Mouse (Mus musculus): ENCODE results near the gene Kcnn3.

GRCm38 (mm10) chr3:89623531-89623930 lies 103.6 kb downstream of the Kcnn3 start:
- TF ChIP-seq POLR2A (IDR thresholded peaks at IDR 0.05; ENCODE audit: borderline replicate concordance, extremely low read depth, insufficient read depth, insufficient read length, poor library complexity, severe bottlenecking) (no peak), CTCF (IDR thresholded peaks at IDR 0.05; ENCODE audit: borderline replicate concordance, extremely low read depth, insufficient read depth, insufficient read length) (peak; percentile 12; the same call in 1 of the 2 replicates)
